Mouse (Mus musculus) cortical plate, adult 2 months (tissue): ENCODE data around the gene Zfp385a.

Source experiments
- CTCF ChIP-seq: fragments of 200-500 bp; IDR thresholded peaks from 2 replicates; pipeline ENCODE4 v1.5.1; 2011; ENCODE audit warnings: mild to moderate bottlenecking, control low read depth, low read length; ENCODE audit not compliant: insufficient read depth; ENCODE audit errors: extremely low read depth
- POLR2A ChIP-seq: fragments of 200-500 bp; IDR thresholded peaks from 2 replicates; pipeline ENCODE4 v1.6.1; 2011; ENCODE audit warnings: mild to moderate bottlenecking, low read length, control low read depth; ENCODE audit not compliant: insufficient read depth; ENCODE audit errors: extremely low read depth

DNA sequence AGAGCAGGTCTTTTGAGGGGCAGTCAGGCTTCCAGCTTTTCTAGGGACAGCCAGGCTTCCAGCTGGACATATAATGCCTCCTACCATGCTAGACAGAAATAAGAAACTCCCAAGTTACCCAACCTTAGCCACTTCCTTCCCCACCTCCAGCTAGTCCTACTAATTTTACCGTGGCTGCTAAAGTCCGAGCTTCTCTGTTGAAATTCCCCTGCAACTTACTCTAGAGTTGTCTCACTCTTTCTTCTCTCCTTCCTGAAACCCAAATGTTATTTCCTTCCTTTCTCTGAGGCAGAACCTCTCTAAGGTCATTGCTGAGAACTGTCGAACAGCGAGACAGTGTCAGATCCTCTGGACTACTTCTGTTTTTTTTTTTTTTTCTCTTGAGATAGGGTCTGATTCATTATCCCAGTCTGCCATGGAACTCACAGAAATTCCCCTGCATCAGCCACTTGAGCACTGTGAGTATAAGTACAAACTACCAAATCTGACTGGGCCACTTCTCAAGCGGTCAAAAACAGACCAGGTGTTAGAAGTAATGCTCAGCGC, 29.5 kb downstream of the Zfp385a start, which contains the start of gene Gpr84:
- no peak for TF ChIP-seq CTCF
- no peak for TF ChIP-seq POLR2A
